Mouse (Mus musculus) frontal cortex, postnatal 25 days (tissue): ENCODE measurements around the gene Mcrip1.
"Not testable (repeated sequence)": the region's sequence is repeated elsewhere in the genome, so short reads cannot be mapped to it uniquely, and the experiment has no call there.

ENCODE experiments used
- DNase-seq, 2 experiments: peaks; one replicate each; pipeline ENCODE4 v3.0.0; 2022; ENCODE audit warnings: low spot score in 2 of 2

Mcrip1 gene

GRCm38 (mm10) chr11:120549168-120549945 is at the start of gene Mcrip1:
Gene Mcrip1 (minus strand): TSS chr11:120549727.
- peak; percentile 79 to 88 for DNase-seq

GRCm38 (mm10) chr11:120598990-120599549 is 49.5 kb upstream of the Mcrip1 start:
- no peak for DNase-seq

GRCm38 (mm10) chr11:120598283-120598989 is 48.9 kb upstream of the Mcrip1 start, which contains the start of the genes Alyref and Anapc11:
Gene Alyref (minus strand): TSS chr11:120598365.
Gene Anapc11 (plus strand): TSS chr11:120598421.
- peak; percentile 75 to 81 for DNase-seq

- peak in 1 of 2 experiments; percentile 4 for DNase-seq
Measured at GRCm38 (mm10) chr11:120597240-120598235, 48.0 kb upstream of the Mcrip1 start.

- no peak for DNase-seq
Measured at GRCm38 (mm10) chr11:120588531-120588930, 39.0 kb upstream of the Mcrip1 start.

- DNase-seq: no peak
Measured at GRCm38 (mm10) chr11:120583937-120584336, 34.4 kb upstream of the Mcrip1 start.

- DNase-seq: not testable (repeated sequence)
Measured at GRCm38 (mm10) chr11:120582982-120583293, 33.4 kb upstream of the Mcrip1 start.

GRCm38 (mm10) chr11:120582268-120582981 is 32.9 kb upstream of the Mcrip1 start:
- DNase-seq: no peak

GRCm38 (mm10) chr11:120581490-120582267 is 32.2 kb upstream of the Mcrip1 start, which contains the start of gene Arhgdia:
Gene Arhgdia (minus strand): TSS chr11:120581624.
- DNase-seq: peak; percentile 81 to 83

GRCm38 (mm10) chr11:120580871-120581331 is 31.4 kb upstream of the Mcrip1 start:
- no peak for DNase-seq

- no peak for DNase-seq
Measured at GRCm38 (mm10) chr11:120580190-120580589, 30.7 kb upstream of the Mcrip1 start.

GRCm38 (mm10) chr11:120579316-120580107 is 30.0 kb upstream of the Mcrip1 start:
- DNase-seq: peak; percentile 63 to 64

GRCm38 (mm10) chr11:120578694-120579243 is 29.2 kb upstream of the Mcrip1 start:
- no peak for DNase-seq

- DNase-seq: no peak
Measured at GRCm38 (mm10) chr11:120578024-120578693, 28.6 kb upstream of the Mcrip1 start.

- DNase-seq: no peak
Measured at GRCm38 (mm10) chr11:120577211-120578023, 27.9 kb upstream of the Mcrip1 start.

- no peak for DNase-seq
Measured at GRCm38 (mm10) chr11:120576365-120576981, 26.9 kb upstream of the Mcrip1 start.

GRCm38 (mm10) chr11:120575940-120576339 is 26.4 kb upstream of the Mcrip1 start:
- DNase-seq: no peak
